Mouse (Mus musculus): ENCODE measurements around the gene Gmppa.
A peak's percentile ranks its signal among the peaks of the same experiment; 100 is the strongest.

Gmppa gene

DNA sequence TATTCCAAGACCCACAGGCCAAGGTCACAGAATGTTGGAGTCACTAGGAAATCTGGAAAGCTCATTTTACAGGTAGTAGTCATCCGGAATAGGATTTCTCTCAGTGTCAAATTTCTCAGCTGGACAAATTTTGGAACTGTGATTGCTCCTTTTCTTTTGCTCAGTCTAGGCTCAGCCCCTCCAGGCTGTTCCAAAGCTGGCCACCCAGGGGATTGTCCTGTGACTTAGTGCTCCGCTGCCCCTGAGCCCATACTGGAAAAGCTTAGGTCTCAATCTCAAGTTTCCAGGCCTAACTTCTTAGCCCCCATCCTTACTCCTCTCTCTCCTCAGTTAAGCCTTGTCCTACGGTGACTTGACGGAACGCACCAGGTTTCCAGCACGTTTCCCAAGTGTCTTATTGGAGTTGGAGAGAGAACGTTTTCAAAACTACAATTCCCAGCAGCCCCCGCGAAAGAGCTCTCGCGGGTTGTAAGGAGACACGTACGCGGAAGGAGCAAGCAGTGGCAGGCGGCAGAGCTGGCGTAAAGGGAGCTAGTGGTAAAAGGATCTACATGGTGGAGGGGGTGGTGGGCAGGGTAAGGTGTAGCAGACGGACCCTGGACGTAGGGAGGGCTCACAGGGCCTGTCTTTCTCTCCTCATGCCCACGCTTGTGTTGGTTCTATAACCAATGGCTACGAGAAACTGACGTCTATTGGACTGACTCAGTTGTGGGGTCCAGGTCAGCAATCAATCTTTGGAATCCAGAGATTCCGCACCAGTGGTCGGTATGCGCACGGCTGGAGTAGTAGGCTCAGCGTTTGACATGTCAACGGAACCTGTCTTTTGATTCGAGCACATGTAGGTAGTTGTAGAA lies at the start of gene Gmppa:
TSS of gene Gmppa (plus strand) at position 456 of the 854 bp plus-strand sequence.
- DNase-seq, result peak; percentile 80 to 91

DNA sequence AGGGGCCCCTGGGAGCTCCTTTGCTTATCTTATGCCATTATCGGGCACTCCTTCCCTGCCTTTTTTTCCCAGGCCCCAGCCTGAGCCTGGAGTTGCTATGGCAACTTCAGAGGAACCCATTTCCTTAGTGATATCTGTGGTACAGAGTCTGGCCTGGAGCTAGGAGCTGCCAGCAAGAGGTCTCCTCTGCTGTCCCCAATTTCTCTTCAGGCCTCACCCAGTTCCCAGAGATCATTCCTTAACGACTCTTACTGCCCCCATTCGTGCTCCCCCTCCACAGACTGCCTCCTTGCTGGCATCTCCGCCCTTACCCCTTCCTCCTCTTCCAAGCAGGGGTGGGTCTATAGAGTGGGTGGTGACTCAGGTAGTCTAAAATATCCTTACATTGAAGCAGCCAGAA lies 49.6 kb upstream of the Gmppa start:
- peak in 1 of 2 experiments; percentile 34 for DNase-seq

DNA sequence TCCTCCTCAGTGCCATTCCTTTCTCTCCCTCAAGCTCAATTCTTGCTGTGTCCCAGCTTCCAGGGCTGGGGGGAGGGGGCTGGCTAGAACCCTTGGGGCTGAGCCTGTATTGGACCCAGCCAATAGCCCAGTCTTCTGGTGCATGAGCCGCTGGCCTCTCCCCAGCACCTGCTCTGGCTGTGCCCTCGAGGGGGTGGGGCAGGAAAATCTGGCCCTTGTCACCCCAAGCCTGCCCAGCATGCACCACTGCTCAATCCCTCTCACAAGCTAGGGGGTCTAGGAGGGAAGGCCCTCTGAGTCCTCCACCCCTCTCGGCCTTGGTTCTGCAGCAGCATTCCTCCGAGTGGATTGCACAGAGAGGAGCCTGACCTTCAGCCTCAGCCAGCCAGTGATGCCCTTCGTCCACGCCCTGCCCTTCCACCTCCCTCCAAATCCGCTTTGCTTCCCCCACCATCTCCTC lies 48.2 kb upstream of the Gmppa start:
- DNase-seq, result peak; percentile 56 to 59

GRCm38 (mm10) chr1:75387929-75388897 lies 47.5 kb upstream of the Gmppa start:
- DNase-seq, result peak in 1 of 2 experiments; percentile 58

- DNase-seq, result peak in 1 of 2 experiments; percentile 50
Measured at GRCm38 (mm10) chr1:75388898-75389515, 46.7 kb upstream of the Gmppa start.

- peak; percentile 93 to 95 for DNase-seq
Measured at GRCm38 (mm10) chr1:75393139-75393538, 42.6 kb upstream of the Gmppa start.

GRCm38 (mm10) chr1:75393846-75394245 lies 41.9 kb upstream of the Gmppa start:
- DNase-seq, result peak in 1 of 2 experiments; percentile 41

GRCm38 (mm10) chr1:75398761-75399402 lies 36.8 kb upstream of the Gmppa start:
- peak; percentile 75 to 85 for DNase-seq

GRCm38 (mm10) chr1:75399755-75400492 lies 35.8 kb upstream of the Gmppa start:
- peak in 1 of 2 experiments; percentile 47 for DNase-seq

- no peak for DNase-seq
Measured at GRCm38 (mm10) chr1:75400493-75401115, 35.1 kb upstream of the Gmppa start.

DNA sequence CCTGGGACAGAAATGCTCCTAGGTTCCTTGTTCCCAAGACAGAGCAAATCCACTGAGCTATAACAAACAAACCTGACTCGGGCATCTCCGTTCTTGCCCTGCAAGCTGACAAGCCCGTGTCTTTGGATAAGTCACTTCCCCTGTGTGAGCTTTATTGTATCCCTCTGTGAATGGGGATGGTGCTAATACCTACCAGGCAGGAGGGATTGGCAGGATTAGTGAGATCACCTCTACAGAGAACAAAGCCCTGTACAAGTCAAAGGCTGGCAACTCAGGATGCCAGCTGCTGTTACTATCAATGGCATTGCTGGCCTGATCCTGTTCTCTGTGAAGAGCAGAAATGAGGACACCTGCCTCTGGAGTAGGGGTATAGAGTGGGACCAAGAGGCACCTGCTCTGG lies 30.2 kb upstream of the Gmppa start:
- no peak for DNase-seq

DNA sequence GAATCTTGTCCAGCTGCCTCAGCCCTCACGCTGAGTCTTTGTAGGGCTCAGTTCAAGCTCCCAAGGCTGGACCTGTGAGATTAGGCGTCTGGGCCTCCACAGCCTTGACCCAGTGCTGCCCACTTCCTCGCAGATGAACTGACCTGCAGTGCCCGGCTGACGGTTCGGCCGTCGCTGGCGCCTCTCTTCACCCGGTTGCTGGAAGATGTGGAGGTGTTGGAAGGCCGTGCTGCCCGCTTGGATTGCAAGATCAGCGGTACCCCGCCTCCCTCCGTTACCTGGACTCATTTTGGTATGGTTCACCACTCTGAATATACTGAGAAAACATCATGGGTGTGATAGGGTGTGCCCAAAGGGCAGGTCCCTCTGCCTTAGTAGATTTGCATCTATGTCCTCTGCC lies 29.6 kb upstream of the Gmppa start:
- no peak for DNase-seq

GRCm38 (mm10) chr1:75407056-75407455 lies 28.7 kb upstream of the Gmppa start:
- peak in 1 of 2 experiments; percentile 54 for DNase-seq

- no peak for DNase-seq
Measured at GRCm38 (mm10) chr1:75408210-75408609, 27.5 kb upstream of the Gmppa start.

DNA sequence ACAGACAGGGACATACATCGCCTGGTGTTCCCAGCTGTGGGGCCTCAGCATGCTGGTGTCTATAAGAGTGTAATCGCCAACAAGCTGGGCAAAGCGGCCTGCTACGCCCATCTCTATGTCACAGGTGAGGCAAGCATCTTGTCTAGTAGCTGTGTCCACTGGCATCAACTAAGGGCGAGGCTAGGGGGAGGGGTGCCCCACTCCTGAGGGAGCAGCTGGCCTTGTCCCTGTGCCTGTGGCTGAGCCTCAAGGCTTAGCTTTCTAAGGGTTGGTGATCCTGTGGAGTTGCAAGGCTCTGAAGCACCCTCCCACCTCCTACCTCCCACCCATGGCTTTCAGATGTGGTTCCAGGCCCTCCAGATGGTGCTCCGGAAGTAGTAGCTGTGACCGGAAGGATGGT lies 25.8 kb upstream of the Gmppa start:
- no peak for DNase-seq

- DNase-seq, result no peak
Measured at GRCm38 (mm10) chr1:75412196-75412595, 23.5 kb upstream of the Gmppa start.

DNA sequence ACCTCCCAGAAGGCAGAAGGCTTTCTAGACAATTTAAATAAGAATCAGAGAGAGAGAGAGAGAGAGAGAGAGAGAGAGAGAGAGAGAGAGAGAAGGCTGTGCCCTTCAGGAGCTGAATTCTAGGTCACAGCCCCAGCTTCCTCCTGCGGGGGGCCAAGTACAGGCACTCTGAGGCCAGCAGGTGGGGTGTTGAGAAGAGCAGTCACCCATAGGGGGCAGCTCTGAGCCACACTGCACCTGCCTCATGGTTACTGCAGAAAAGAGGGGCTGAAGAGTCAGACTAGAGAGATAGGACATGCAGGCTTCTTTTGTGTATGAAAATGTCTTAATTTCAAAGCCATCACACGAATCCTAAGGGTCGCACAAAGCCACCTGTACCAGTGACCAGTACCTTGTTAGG lies 22.0 kb upstream of the Gmppa start:
- peak; percentile 87 to 89 for DNase-seq

GRCm38 (mm10) chr1:75421794-75422193 lies 13.9 kb upstream of the Gmppa start:
- DNase-seq, result no peak

DNA sequence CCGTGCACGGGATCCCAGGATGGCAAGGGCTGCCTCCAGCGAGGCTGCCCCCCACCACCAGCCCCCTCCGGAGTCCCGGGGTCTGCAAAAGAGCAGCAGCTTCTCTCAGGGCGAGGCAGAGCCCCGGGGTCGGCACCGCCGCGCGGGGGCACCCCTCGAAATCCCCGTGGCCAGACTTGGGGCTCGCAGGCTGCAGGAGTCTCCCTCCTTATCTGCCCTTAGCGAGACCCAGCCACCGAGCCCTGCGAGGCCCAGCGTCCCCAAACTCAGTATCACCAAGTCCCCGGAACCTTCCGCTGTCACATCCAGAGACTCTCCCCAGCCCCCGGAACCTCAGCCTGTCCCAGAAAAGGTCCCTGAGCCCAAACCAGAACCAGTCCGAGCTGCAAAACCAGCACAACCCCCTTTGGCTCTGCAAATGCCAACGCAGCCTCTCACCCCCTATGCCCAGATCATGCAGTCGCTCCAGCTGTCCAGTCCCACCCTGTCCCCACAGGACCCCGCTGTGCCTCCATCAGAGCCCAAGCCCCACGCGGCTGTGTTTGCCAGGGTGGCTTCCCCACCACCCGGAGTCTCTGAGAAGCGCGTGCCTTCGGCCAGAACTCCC lies 13.4 kb upstream of the Gmppa start:
- peak in 1 of 2 experiments; percentile 50 for DNase-seq

DNA sequence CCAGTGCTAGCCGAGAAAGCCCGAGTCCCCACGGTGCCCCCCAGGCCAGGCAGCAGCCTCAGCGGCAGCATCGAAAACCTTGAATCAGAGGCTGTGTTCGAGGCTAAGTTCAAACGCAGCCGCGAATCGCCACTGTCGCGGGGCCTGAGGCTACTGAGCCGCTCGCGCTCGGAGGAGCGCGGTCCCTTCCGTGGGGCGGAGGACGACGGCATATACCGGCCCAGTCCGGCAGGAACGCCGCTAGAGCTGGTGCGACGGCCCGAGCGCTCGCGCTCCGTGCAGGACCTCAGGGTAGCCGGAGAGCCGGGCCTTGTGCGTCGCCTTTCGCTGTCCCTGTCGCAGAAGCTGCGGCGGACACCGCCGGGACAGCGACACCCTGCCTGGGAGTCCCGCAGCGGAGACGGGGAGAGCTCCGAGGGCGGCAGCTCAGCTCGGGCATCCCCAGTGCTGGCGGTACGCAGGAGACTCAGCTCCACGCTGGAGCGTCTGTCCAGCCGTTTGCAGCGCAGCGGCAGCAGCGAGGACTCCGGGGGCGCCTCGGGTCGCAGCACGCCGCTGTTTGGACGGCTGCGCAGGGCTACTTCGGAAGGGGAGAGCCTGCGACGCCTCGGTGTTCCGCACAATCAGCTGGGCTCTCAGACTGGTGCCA lies 12.8 kb upstream of the Gmppa start:
- peak in 1 of 2 experiments; percentile 66 for DNase-seq
